Mouse (Mus musculus) cerebellum, postnatal 36 days (tissue): ENCODE data around the gene Wnt1.
A peak's percentile ranks its signal among the peaks of the same experiment; 100 is the strongest.
"Not testable (repeated sequence)": the region's sequence is repeated elsewhere in the genome, so short reads cannot be mapped to it uniquely, and the experiment has no call there.

Source experiments
- DNase-seq, 2 experiments: peaks; one replicate each; pipeline ENCODE4 v3.0.0; 2021 to 2022; ENCODE audit warnings: mixed read lengths in 2 of 2

The Wnt1 gene

GRCm38 (mm10) chr15:98806809-98807770 lies 17.4 kb downstream of the Wnt1 start:
- DNase-seq = no peak

GRCm38 (mm10) chr15:98807895-98808650 lies 18.4 kb downstream of the Wnt1 start:
- peak; percentile 23 to 36 for DNase-seq

- DNase-seq = no peak
Observed at GRCm38 (mm10) chr15:98808651-98809134, 19.0 kb downstream of the Wnt1 start.

- no peak for DNase-seq
Observed at GRCm38 (mm10) chr15:98809390-98809789, 19.7 kb downstream of the Wnt1 start, which contains the start of gene Ddn. Ddn (minus strand) TSS chr15:98809490.

- DNase-seq = not testable (repeated sequence)
Observed at GRCm38 (mm10) chr15:98810212-98810611, 20.6 kb downstream of the Wnt1 start.

GRCm38 (mm10) chr15:98812741-98813424 lies 23.2 kb downstream of the Wnt1 start:
- no peak for DNase-seq

GRCm38 (mm10) chr15:98818171-98818570 lies 28.5 kb downstream of the Wnt1 start:
- DNase-seq = no peak

- no peak for DNase-seq
Observed at GRCm38 (mm10) chr15:98820937-98821336, 31.3 kb downstream of the Wnt1 start.

- DNase-seq = no peak
Observed at GRCm38 (mm10) chr15:98821403-98821802, 31.7 kb downstream of the Wnt1 start.

GRCm38 (mm10) chr15:98822147-98822546 lies 32.5 kb downstream of the Wnt1 start:
- no peak for DNase-seq

- DNase-seq = no peak
Observed at GRCm38 (mm10) chr15:98823434-98823833, 33.8 kb downstream of the Wnt1 start.

GRCm38 (mm10) chr15:98827611-98828011 lies 38.0 kb downstream of the Wnt1 start:
- DNase-seq = no peak

GRCm38 (mm10) chr15:98830736-98831683 lies 41.4 kb downstream of the Wnt1 start, which contains the start of gene Prkag1:
Prkag1 (minus strand) TSS chr15:98831521.
- peak; percentile 91 to 96 for DNase-seq

GRCm38 (mm10) chr15:98831684-98832035 lies 42.0 kb downstream of the Wnt1 start:
- DNase-seq = no peak

GRCm38 (mm10) chr15:98832161-98833058 lies 42.8 kb downstream of the Wnt1 start:
- no peak for DNase-seq

GRCm38 (mm10) chr15:98833281-98833680 lies 43.6 kb downstream of the Wnt1 start:
- DNase-seq = no peak

- DNase-seq = no peak
Observed at GRCm38 (mm10) chr15:98834059-98834458, 44.4 kb downstream of the Wnt1 start.

GRCm38 (mm10) chr15:98835291-98835690 lies 45.6 kb downstream of the Wnt1 start:
- no peak for DNase-seq

- no peak for DNase-seq
Observed at GRCm38 (mm10) chr15:98837006-98837742, 47.5 kb downstream of the Wnt1 start.

- DNase-seq = no peak
Observed at GRCm38 (mm10) chr15:98837743-98838103, 48.1 kb downstream of the Wnt1 start.
